Mouse (Mus musculus) kidney, postnatal 25 days (tissue): ENCODE data around the gene Oaz2.
"Not testable (repeated sequence)": the region's sequence is repeated elsewhere in the genome, so short reads cannot be mapped to it uniquely, and the experiment has no call there.

Experiments used
- DNase-seq, 2 experiments: peaks; one replicate each; pipeline ENCODE4 v3.0.0; 2021; ENCODE audit warnings: mixed read lengths in 2 of 2

Oaz2 gene

DNA sequence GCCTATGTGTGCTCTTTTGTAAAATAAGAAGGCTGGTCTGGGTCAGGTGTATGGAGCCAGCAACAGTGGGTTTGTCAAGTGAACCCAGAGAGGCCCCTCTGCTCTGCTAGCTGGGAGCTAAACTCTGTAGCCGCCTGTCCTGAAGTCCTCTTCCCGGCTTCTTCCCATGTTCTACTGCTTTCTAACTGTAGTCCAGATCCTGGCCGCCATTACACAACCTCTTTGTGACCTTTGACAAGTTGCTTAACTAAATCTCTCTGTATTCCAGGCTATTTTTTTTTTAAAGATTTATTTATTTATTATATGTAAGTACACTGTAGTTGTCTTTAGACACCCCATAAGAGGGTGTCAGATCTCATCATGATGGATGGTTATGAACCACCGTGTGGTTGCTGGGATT lies 14.1 kb upstream of the Oaz2 start:
- DNase-seq, result no peak

- DNase-seq, result no peak
These were observed 13.0 kb upstream of the Oaz2 start for GRCm38 (mm10) chr9:65654700-65655237.

- no peak for DNase-seq
These were observed 12.3 kb upstream of the Oaz2 start for GRCm38 (mm10) chr9:65655540-65655939.

- DNase-seq, result no peak
These were observed 10.6 kb upstream of the Oaz2 start for GRCm38 (mm10) chr9:65657218-65657617.

GRCm38 (mm10) chr9:65661029-65661428 lies 6.8 kb upstream of the Oaz2 start:
- peak; percentile 34 to 63 for DNase-seq

DNA sequence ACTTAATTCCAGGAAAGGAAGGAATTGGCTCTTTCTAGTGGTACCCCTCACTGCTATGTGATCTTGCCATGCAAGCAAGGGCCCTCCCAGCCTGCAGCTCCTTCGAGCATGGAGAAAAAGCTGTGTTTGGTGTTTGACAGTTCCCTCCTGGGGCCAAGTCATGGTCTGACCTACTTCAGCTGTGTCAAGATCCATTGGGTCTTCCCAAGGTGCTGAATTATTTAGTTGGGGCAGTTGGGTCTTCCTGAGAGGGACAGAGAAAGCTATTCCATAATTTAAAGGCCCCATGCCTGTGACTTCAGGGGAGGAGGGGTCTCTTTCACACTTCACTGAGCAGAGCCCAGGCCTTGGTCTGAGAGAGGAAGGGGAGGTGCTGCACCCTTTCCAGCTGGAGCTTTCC lies 6.3 kb upstream of the Oaz2 start:
- no peak for DNase-seq

DNA sequence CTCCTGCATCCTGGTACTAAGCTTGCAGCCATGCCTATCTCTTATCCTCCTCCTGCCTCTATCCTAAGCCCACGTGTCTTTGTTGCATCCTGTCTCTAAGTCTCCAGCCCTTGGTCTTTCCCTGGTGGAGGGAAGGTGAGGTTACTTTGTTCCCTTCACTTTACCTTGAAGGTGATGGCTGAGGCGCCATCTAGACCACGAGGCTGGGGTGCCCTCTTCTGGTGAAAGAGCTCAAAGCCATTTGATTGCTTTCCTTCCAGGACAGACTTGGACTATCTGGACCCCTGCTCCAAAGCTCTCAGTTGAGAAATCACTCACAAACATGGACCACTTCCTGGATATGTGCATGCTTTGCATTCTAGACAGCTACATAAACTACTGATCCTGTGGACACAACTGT lies 3.6 kb upstream of the Oaz2 start:
- DNase-seq, result peak; percentile 75 to 87

DNA sequence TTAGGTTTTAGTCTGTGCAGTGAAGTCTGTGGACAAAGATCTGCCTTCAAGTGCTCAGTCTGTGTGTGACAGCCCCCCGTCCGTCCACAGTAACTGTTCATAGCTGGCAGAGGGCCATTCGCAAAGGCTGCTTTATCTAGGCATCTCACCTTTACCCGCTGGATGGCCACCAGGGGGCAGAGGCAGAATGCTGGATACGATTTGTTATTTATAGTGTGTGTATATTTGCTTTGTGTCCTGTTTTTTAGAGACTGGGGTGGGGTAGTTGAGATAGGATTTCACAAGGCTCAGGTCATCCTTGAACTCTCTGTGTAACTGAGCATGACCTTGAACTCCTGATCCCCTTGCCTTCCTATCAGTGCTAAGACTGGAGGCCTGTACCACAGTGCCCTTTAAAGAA lies 1.8 kb upstream of the Oaz2 start:
- DNase-seq, result peak; percentile 86 to 89

DNA sequence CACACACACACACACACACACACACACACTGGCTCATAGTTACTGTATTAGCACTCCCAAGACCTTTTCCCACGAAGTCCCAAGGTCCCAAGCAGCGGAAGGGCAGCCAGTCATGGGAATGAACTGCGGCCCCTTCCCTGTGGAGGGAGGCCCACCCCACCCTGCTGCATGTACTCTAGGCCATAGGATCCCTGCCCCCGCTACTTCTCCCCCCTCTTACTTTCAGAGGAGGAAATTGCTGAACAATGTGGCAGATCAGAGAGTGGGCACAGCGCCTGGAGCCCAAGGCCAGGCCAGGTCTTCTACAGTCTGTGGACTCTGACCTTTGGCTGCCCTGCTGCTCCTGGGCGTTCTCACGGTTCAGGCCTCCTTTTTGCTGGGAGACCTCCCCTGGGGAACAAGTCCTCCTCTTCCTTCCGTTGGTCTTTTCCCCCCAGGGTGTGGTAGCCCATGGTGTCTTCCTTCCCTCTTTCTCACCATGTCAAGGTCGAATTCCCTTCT lies 3.7 kb downstream of the Oaz2 start:
- DNase-seq, result peak; percentile 95 to 98

DNA sequence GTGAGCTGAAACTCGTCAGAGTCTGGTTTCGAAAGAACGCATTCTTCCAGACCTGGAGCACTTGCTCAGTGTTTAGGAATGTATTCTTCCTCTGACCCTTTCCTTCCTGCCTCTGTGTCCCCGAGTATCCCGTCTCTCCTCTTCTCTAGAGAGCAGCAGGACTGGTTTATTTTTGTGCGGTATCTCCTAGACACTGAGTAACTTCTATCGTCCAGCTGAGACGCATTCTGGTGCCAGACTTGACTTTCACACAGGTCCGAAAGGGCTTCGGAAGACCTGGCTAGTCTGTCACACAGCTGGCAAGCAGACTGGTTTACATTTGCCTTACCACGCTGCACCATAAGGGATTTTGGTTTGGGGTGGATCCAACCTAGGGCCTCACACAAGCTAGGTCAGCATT lies 5.2 kb downstream of the Oaz2 start:
- peak; percentile 51 to 72 for DNase-seq

DNA sequence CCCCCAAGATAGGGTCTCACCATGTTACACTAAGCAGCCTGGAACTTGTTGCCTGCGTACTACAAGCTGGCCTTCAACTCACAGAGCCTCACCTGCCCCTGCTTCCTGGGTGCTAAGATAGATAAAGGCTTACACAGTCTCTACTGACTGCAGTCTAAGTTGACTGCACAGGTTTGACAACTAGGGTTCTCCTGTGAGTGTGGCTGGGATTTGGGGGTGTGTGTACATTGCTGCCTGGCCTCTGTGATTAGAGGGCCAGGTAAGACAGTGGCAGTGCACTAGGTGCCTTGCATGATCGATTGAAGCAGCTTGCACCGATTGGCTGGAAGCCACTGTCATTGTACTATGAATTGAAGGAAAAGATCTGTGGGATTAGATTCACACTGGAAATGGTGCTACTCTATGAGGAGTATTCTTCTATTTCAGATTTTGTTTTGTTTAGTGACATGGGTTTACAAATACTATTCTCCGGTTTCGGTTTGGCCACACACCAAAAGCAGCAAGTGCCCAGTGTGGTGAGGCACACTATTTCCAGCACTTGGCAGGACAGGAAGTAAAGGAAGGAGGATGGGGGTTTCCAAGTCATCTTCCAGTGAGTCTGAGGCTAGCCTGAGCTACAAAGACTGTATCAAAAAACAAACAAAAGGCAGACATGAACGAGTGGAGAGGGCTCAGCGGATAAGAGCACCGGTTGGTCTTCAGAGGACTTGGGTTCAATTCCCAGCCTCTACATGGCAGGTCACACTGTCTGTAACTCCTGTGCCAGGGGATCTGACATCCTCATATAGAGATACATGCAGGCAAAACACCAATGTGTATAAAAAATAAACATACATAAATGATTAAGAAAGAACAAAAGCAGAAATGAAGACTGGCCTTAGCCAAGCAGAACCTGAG lies 7.9 kb downstream of the Oaz2 start:
- no peak for DNase-seq

DNA sequence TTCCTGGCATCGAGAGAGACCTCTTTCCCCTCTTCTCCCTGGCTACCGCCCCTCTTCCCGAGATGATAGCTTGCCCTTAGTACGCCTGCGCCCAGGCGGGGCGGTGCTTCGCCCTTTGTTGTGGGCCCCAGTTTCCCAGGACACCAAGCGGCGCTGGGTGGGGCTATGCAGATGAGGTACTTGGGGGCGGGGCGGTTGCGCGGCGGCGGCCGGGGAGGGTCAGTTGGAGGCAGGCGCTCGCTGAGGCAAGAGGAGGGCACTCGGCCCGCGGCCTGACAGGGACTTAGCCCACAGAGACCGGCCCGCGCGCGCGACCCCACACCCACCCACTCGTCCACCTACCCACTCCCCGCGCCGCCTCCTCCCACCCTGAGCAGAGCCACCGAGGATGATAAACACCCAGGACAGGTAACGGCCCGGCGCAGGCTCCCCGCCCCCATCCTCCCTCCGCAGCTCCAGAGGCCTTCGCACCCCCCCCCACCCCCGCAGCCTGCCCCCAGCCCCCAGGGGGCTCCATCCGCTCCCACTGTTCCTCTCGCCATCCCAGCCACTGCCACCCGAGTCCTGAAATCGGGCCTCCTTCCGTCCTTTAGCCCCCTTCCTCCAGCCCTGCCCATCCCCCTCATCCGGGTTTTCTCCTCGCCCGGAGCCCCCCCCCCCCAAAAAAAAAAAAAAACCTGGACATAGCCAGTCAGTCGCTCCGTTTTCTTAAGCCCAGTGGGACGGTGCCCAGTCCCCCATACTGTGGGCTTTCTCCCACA lies 8.7 kb downstream of the Oaz2 start:
- peak; percentile 99 for DNase-seq

DNA sequence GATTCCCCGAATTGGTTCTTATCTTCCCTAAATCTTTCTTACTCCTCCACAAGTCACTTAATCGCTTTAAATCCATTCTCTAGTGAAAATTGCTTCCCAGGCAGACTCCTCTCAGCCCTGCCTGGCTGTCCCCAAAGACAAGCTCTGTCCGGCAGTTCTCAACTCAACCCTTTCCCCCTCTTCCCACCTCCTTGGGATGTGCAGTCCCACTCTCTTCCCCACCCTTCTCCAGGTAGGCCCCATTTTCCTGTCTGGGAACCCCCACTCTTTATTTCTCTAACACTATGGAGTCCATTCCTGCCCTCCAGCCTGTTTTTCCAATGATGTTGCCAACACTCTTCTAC lies 9.3 kb downstream of the Oaz2 start:
- DNase-seq, result no peak

GRCm38 (mm10) chr9:65679181-65679761 lies 11.5 kb downstream of the Oaz2 start:
- DNase-seq, result peak; percentile 76 to 82

DNA sequence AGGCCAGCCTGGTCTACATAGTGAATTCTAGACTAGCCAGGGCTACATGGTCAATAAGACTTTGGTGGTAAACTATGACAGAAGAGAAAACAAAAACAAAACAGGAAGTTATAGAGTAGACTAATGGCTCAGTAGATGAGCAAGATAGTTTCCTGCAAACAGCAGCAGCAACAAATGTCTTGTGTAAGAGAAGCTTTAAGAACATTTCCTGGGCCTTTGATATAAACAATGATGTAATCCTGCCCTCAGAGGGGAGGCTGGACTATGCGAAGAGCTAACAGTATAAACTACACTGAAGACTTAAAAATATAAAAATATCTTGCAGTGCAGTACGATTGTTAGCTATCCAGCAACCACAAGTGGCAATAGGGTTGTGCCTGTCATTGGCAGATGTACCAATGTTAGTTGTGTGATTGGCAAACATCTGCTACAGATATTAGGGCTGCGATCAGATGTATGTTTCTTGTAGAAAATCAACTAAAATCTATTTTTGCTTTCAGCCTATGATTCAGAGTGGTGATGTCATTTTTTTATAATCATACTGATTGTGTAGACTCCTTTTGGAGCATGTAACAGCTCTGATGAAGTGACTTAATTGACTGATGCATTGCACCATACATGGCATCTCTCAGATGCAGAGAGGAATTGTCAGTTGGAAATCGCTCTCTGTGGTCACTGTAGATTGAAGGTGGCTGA lies 13.3 kb downstream of the Oaz2 start:
- no peak for DNase-seq

DNA sequence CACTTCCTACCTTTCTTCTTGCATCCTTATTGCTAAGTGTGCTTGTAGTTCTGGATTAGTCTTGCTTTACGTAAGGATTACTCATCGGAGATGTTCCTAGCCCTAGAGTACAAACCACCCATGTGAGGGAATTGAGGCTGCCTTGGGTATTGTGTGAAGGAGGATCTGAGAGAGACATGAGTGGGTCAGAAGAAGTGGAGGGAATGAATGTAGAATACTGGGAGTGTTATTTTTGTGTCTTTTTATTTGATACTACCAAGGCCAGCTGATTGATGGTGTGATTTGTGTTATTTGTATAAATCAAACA lies 13.8 kb downstream of the Oaz2 start:
- DNase-seq, result no peak

GRCm38 (mm10) chr9:65682183-65682582 lies 14.4 kb downstream of the Oaz2 start:
- DNase-seq, result no peak

GRCm38 (mm10) chr9:65682994-65683393 lies 15.2 kb downstream of the Oaz2 start:
- no peak for DNase-seq

GRCm38 (mm10) chr9:65684704-65685103 lies 16.9 kb downstream of the Oaz2 start:
- DNase-seq, result no peak

GRCm38 (mm10) chr9:65689869-65690268 lies 22.1 kb downstream of the Oaz2 start:
- not testable (repeated sequence) for DNase-seq

- DNase-seq, result no peak
These were observed 24.7 kb downstream of the Oaz2 start for GRCm38 (mm10) chr9:65692466-65692865.

DNA sequence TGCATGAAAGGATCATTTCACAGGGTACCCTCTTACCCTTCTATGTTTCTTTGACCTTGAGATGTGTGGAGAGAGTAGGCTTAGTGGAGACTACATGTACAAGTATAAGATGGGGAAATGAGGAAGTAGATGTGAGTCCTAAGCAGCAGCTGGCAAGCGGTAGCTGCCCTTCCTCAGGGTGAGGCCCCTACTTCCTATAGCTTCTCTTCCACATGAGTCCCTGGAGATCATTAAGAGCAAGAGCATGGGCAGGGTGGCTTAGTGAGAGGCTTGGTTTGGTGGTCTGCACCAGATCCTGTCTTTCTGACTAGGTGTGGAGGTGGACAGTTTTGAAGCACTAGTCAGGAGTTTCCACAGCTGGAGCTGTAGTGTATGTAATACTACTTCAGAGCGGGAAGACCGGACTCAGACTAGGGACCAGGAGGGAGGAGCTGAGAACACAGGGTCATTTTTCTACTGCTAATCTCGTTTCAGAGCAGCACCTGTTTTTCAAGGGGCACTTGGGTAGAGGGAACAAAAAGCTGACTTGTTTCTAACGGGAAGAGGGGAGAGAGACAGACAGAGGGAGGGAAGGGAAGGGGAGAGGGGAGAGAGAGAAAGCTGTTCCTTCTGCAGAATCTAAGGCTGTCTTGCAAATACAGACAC lies 25.3 kb downstream of the Oaz2 start:
- no peak for DNase-seq
